Mouse (Mus musculus): ENCODE data around the gene Fam189b. TPM values are rescaled to one million over a fixed set of nuclear protein-coding genes. Genes with fewer than 3 reads are reported as not detected.

The Fam189b gene
- total RNA-seq, 2 experiments from 2014 or later = 15.8 to 17.2 TPM

- intact Hi-C loops (cut with DNase I) = no loop called here
- Histone ChIP-seq H3K27ac (peak within 1 kb of the TSS; percentile 91), H3K4me3 (peak within 1 kb of the TSS; percentile 83)
- peak; percentile 90 for DNase-seq
- no peak for TF ChIP-seq CTCF (IDR thresholded peaks at IDR 0.05)
These were observed 5.5 kb upstream of the Fam189b start, which contains the start of gene Scamp3 for GRCm38 (mm10) chr3:89177242-89178106. Scamp3 (plus strand) TSS chr3:89177473.

DNA sequence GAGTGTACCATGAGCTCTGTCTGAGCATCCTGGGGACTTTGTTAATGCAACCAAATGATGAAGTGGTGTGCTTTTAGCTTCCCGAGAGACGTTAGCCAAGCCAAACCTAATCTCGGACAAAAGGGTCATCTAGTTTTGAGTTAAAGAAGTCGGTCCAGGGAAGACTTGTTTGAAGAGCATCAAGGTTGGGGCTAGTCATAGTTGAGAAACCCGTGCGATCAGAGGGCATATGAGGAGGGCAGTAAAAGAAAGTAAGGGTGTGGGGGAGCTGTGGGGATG, 4.9 kb upstream of the Fam189b start:
- TF ChIP-seq CTCF (IDR thresholded peaks at IDR 0.05) = no peak
- intact Hi-C loops (cut with DNase I) = no loop called here

GRCm38 (mm10) chr3:89179056-89179455, 3.9 kb upstream of the Fam189b start:
- intact Hi-C loops (cut with DNase I) = no loop called here
- no peak for DNase-seq
- H3K4me3 ChIP-seq = no peak overlapping the region
- no peak overlapping the region for H3K27ac ChIP-seq
- no peak for TF ChIP-seq CTCF (IDR thresholded peaks at IDR 0.05)

More for the DNA sequence above, 4.9 kb upstream of the Fam189b start:
- Histone ChIP-seq H3K27ac (peak overlapping the region; percentile 91), H3K4me3 (peak overlapping the region; percentile 83)
- DNase-seq = no peak

DNA sequence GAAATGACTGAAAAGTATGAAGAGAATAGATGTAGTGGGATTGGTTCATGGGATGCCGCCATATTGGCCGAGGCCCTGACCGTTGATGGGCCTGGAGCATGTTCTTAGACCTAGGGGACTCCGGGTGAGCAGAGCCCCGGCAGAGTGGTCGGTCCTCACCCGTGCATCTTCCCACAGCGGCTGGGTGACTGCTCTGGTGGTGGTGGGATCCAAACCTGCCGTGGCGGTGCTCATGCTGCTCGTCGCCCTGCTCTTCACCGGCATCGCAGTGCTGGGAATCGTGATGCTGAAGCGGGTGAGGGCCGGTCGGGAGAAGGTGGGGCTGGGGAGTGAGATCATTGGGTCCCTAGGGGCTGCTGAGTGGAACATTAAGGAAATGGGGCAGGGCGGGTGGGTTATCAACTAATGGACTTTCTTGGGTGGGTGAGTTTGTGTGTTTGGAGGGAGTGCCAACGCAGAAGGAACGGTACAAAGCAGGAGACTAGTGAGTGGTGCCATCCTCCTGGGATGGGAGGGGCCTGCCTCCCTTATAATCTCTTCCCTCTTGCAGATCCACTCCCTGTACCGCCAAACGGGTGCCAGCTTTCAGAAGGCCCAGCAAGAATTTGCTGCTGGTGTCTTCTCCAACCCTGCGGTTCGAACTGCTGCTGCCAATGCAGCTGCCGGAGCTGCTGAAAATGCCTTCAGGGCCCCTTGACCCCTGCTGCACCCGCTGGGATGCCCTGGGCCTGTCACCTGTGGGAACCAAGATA, 1.0 kb upstream of the Fam189b start:
- DNase-seq = no peak
- TF ChIP-seq CTCF (IDR thresholded peaks at IDR 0.05) = no peak
- Histone ChIP-seq H3K4me3 (no peak overlapping the region), H3K27ac (no peak overlapping the region)
- intact Hi-C loops (cut with DNase I) = no loop called here

DNA sequence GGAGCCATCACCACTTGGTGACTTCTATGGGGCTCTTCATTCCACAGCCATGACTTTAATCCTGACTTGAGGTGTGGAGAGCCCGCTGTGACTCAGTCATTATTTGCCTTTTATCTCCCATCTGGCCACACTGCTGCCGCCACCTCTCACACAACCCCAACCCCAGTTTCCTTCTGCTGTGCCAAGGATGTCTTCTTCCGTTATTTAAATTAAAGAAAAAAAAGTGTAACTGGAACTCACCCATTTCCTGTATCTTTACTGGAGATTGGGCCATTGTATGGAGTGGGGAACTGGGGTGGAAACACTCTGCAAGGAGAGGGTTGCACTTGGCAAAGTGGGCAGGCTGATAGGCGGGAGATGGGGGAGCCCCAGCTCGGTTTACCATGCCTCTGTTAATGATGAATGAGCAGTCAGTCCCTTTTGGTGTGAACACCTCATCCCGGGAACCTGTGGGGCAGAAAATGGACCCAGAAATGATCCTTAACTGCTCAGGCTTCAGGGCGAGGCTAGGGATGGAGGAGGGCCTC, 349 bp upstream of the Fam189b start:
- intact Hi-C loops (cut with DNase I) = no loop called here
- DNase-seq = no peak
- Histone ChIP-seq H3K27ac (peak overlapping the region; percentile 85), H3K4me3 (peak overlapping the region; percentile 92)
- TF ChIP-seq CTCF (IDR thresholded peaks at IDR 0.05) = no peak

- no peak for DNase-seq
- peak overlapping the region; percentile 92 for H3K4me3 ChIP-seq
- H3K27ac ChIP-seq = no peak overlapping the region
- intact Hi-C loops (cut with DNase I) = no loop called here
- no peak for TF ChIP-seq CTCF (IDR thresholded peaks at IDR 0.05)
These were observed 994 bp downstream of the Fam189b start for GRCm38 (mm10) chr3:89183959-89184315.

- Histone ChIP-seq H3K4me3 (no peak overlapping the region), H3K27ac (no peak overlapping the region)
- TF ChIP-seq CTCF (IDR thresholded peaks at IDR 0.05) = no peak
- intact Hi-C loops (cut with DNase I) = no loop called here
- no peak for DNase-seq
These were observed 4.3 kb downstream of the Fam189b start for GRCm38 (mm10) chr3:89187197-89187596.

GRCm38 (mm10) chr3:89187690-89188477, 4.9 kb downstream of the Fam189b start:
- H3K27ac ChIP-seq = no peak overlapping the region
- DNase-seq = no peak
- intact Hi-C loops (cut with DNase I) = no loop called here
- TF ChIP-seq CTCF (IDR thresholded peaks at IDR 0.05) = no peak
- H3K4me3 ChIP-seq = no peak overlapping the region

DNA sequence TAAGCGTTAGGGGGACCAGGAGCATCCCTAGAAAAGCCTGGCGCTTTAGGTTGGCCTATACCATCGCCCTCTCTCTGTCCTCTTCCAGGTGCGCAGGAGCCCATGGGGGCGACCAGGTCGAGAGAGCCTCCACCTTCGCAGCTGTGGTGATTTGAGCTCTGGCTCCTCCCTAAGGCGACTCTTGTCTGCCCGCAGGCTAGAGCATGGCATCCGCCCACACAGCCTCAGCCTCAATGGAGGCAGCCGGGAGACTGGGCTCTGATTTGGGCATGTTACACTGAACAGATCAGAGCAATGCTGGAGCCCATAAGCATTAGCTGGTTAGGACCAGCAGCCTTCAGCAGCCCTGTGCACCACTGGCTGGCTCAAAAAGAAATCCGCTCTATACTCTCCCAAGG, 5.5 kb downstream of the Fam189b start:
- TF ChIP-seq CTCF (IDR thresholded peaks at IDR 0.05) = no peak
- no peak overlapping the region for H3K27ac ChIP-seq

GRCm38 (mm10) chr3:89190436-89190835, 7.5 kb downstream of the Fam189b start:
- intact Hi-C loops (cut with DNase I) = no loop called here
- H3K27ac ChIP-seq = no peak overlapping the region
- DNase-seq = no peak

More for the DNA sequence above, 5.5 kb downstream of the Fam189b start:
- intact Hi-C loops (cut with DNase I) = no loop called here
- no peak for DNase-seq
- H3K4me3 ChIP-seq = no peak overlapping the region

GRCm38 (mm10) chr3:89193351-89193750, 10.4 kb downstream of the Fam189b start:
- TF ChIP-seq CTCF (IDR thresholded peaks at IDR 0.05) = no peak; the same call in 1 of the 2 replicates
- no peak for DNase-seq
- Histone ChIP-seq H3K4me3 (no peak overlapping the region), H3K27ac (no peak overlapping the region)
- intact Hi-C loops (cut with DNase I) = no loop called here

More at GRCm38 (mm10) chr3:89190436-89190835, 7.5 kb downstream of the Fam189b start:
- no peak overlapping the region for H3K4me3 ChIP-seq
- TF ChIP-seq CTCF (IDR thresholded peaks at IDR 0.05) = no peak

DNA sequence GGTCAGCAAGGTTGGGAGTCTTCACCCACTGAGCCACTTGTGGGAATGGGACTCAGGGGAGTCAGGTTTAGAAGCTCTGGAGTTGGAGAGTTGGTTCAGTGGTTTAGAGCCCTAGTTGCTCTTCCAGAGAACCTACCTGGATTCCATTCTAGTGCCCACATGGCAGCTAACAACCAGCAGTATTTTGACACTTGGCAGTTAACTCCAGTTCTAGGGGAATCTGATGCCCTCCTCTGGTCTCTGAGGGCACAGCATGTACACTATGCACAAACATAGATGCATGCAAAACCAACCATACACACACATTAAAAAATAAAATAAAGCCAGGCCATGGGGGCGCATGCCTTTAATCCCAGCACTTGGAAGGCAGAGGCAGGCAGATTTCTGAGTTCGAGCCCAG, 10.9 kb downstream of the Fam189b start:
- intact Hi-C loops (cut with DNase I) = no loop called here
- no peak overlapping the region for H3K27ac ChIP-seq
- peak; percentile 33; the same call in 1 of the 2 replicates for TF ChIP-seq CTCF (IDR thresholded peaks at IDR 0.05)
- H3K4me3 ChIP-seq = no peak overlapping the region
- no peak for DNase-seq
